ENCODE assay signal across 18 mouse cellular contexts in the genomic region with DNA sequence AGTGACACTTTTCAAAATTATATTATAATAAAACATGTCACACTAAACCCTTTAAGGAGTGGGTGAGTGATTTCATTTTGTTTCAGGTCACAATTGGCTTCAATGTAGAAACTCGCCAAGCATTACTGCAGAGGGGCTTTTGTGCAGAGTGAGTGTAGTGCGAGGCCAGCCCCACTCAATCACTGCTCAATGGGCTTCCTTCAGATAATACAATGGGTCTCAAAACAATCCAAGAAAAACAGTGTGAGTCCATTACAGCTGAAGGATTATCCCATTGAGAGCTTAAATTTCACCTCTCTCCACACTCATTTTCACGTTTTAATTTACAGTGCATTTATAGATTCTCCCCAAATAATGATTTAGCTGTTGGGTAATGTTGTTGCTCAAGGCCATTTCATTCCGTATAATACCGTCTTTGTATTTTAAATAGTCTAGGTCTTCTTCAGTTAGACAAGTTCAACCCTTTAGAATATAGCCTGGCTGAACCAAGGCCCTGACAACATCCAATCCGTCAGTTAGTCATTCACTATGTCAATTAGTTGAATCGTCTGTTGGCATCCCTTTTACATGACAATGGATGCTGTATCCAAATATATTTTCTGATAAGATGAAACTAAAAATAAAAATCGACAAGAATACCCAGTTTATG.
A peak's percentile ranks its signal among the peaks of the same experiment; 100 is the strongest.
DNase-seq lines count a peak whose midpoint lies in the region; ATAC-seq lines count a peak whose summit lies in the region.
"Had no signal": no experiment of that assay in that cellular context is flagged by ENCODE, and none has a peak within 500 bp of the region (broad histone marks: within the 10 kb centered on the region; RNA-seq: fewer than 3 reads in every experiment).

No protein-coding gene starts in this region.

- no peak overlapping the region for H3K9ac ChIP-seq in kidney, embryonic 14.5 days (ENCODE audit: low read depth, low read length)
- H3K9ac ChIP-seq in neural tube, embryonic 12.5 days, result no peak overlapping the region
- H3K9ac ChIP-seq in neural tube, embryonic 15.5 days (replicated peaks), result no peak overlapping the region
- H3K9ac ChIP-seq in embryonic facial prominence, embryonic 14.5 days (ENCODE audit: low read depth, low read length), result no peak overlapping the region
- H3K9ac ChIP-seq in intestine, embryonic 16.5 days (ENCODE audit: low read depth, low read length), result no peak overlapping the region
- H3K9ac ChIP-seq: hindbrain, embryonic 13.5 days had no signal

- H3K27ac ChIP-seq in kidney, embryonic 14.5 days (ENCODE audit: low read depth, low read length), result no peak overlapping the region
- H3K27ac ChIP-seq in neural tube, embryonic 12.5 days, result no peak overlapping the region
- no peak overlapping the region for H3K27ac ChIP-seq in neural tube, embryonic 15.5 days (replicated peaks)
- H3K27ac ChIP-seq in embryonic facial prominence, embryonic 14.5 days (replicated peaks; ENCODE audit: low read depth, low read length), result no peak overlapping the region
- no peak overlapping the region for H3K27ac ChIP-seq in intestine, embryonic 16.5 days (ENCODE audit: low read length)
- H3K27ac ChIP-seq: hindbrain, embryonic 13.5 days had no signal

- no peak for DNase-seq in kidney, adult 18-20 months
- DNase-seq in embryonic facial prominence, embryonic 14.5 days (ENCODE audit: low spot score), result peak; percentile 40
- DNase-seq in heart, adult 18-20 months, result no peak
- DNase-seq: adrenal gland, adult 2 months; cerebellum, postnatal 10 days; gastrocnemius, postnatal 14 days; lung, adult 18-20 months; lung, postnatal 14 days; thymus, postnatal 14 days had no signal

- H3K36me3 ChIP-seq in kidney, embryonic 14.5 days (ENCODE audit: control insufficient read depth, insufficient read depth, low read length), result no peaks in the 10 kb centered on the region
- no peaks in the 10 kb centered on the region for H3K36me3 ChIP-seq in neural tube, embryonic 12.5 days
- H3K36me3 ChIP-seq in neural tube, embryonic 15.5 days, result no peaks in the 10 kb centered on the region
- no peaks in the 10 kb centered on the region for H3K36me3 ChIP-seq in embryonic facial prominence, embryonic 14.5 days (ENCODE audit: control insufficient read depth, insufficient read depth, low read length)
- no peaks in the 10 kb centered on the region for H3K36me3 ChIP-seq in intestine, embryonic 16.5 days (ENCODE audit: control insufficient read depth, insufficient read depth, low read length)
- H3K36me3 ChIP-seq: hindbrain, embryonic 13.5 days had no signal

- H3K27me3 ChIP-seq in kidney, embryonic 14.5 days (ENCODE audit: control insufficient read depth, insufficient read depth, low read length), result no peaks in the 10 kb centered on the region
- no peaks in the 10 kb centered on the region for H3K27me3 ChIP-seq in neural tube, embryonic 12.5 days (replicated peaks)
- no peaks in the 10 kb centered on the region for H3K27me3 ChIP-seq in neural tube, embryonic 15.5 days (replicated peaks)
- H3K27me3 ChIP-seq in embryonic facial prominence, embryonic 14.5 days (replicated peaks; ENCODE audit: control insufficient read depth, insufficient read depth, low read length), result no peaks in the 10 kb centered on the region
- no peaks in the 10 kb centered on the region for H3K27me3 ChIP-seq in intestine, embryonic 16.5 days (replicated peaks; ENCODE audit: control insufficient read depth, insufficient read depth, low read length)
- H3K27me3 ChIP-seq: hindbrain, embryonic 13.5 days; megakaryocyte, embryonic 14.5 days had no signal

- no peak overlapping the region for H3K4me2 ChIP-seq in kidney, embryonic 14.5 days (replicated peaks; ENCODE audit: low read depth, low read length)
- H3K4me2 ChIP-seq in neural tube, embryonic 12.5 days (replicated peaks), result no peak overlapping the region
- no peak overlapping the region for H3K4me2 ChIP-seq in neural tube, embryonic 15.5 days
- no peak overlapping the region for H3K4me2 ChIP-seq in embryonic facial prominence, embryonic 14.5 days (ENCODE audit: low read depth, low read length)
- no peak overlapping the region for H3K4me2 ChIP-seq in intestine, embryonic 16.5 days (ENCODE audit: low read depth, low read length)
- H3K4me2 ChIP-seq: hindbrain, embryonic 13.5 days; liver, embryonic 11.5 days had no signal

- no peaks in the 10 kb centered on the region for H3K9me3 ChIP-seq in kidney, embryonic 14.5 days (ENCODE audit: control insufficient read depth, low read length)
- H3K9me3 ChIP-seq in neural tube, embryonic 12.5 days, result no peaks in the 10 kb centered on the region
- H3K9me3 ChIP-seq in neural tube, embryonic 15.5 days (replicated peaks), result no peaks in the 10 kb centered on the region
- no peaks in the 10 kb centered on the region for H3K9me3 ChIP-seq in embryonic facial prominence, embryonic 14.5 days (ENCODE audit: control insufficient read depth, low read length)
- no peaks in the 10 kb centered on the region for H3K9me3 ChIP-seq in intestine, embryonic 16.5 days (ENCODE audit: control insufficient read depth, low read length)
- H3K9me3 ChIP-seq: hindbrain, embryonic 13.5 days; megakaryocyte, embryonic 14.5 days had no signal

- WGBS in kidney, embryonic 14.5 days, result 42% methylated on average over 8 of the region's 8 CpGs
- 25% methylated on average over 8 of the region's 8 CpGs for WGBS in neural tube, embryonic 12.5 days
- 17% methylated on average over 8 of the region's 8 CpGs for WGBS in neural tube, embryonic 15.5 days
- WGBS in embryonic facial prominence, embryonic 14.5 days, result 52% methylated on average over 8 of the region's 8 CpGs
- 74% methylated on average over 8 of the region's 8 CpGs for WGBS in intestine, embryonic 16.5 days

- H3K4me1 ChIP-seq in kidney, embryonic 14.5 days (ENCODE audit: control insufficient read depth, insufficient read depth, low read length), result no peaks in the 10 kb centered on the region
- H3K4me1 ChIP-seq in neural tube, embryonic 12.5 days, result no peaks in the 10 kb centered on the region
- no peaks in the 10 kb centered on the region for H3K4me1 ChIP-seq in neural tube, embryonic 15.5 days
- H3K4me1 ChIP-seq in embryonic facial prominence, embryonic 14.5 days (ENCODE audit: control insufficient read depth, insufficient read depth, low read length), result no peaks in the 10 kb centered on the region
- no peaks in the 10 kb centered on the region for H3K4me1 ChIP-seq in intestine, embryonic 16.5 days (ENCODE audit: control insufficient read depth, insufficient read depth, low read length)
- H3K4me1 ChIP-seq: hindbrain, embryonic 13.5 days; megakaryocyte, embryonic 14.5 days had no signal

- ATAC-seq in kidney, embryonic 14.5 days (ENCODE audit: low FRiP score, low TSS enrichment), result peak; percentile 92
- peak; percentile 56; the same call in 1 of the 2 replicates for ATAC-seq in neural tube, embryonic 12.5 days (ENCODE audit: low FRiP score, low read depth)
- ATAC-seq in neural tube, embryonic 15.5 days (ENCODE audit: low FRiP score), result no peak
- ATAC-seq in embryonic facial prominence, embryonic 14.5 days (ENCODE audit: low read depth), result peak; percentile 85; the same call in 1 of the 2 replicates
- ATAC-seq in intestine, embryonic 16.5 days, result no peak
- ATAC-seq: intestine, postnatal 0 days had no signal

- H3K4me3 ChIP-seq in kidney, embryonic 14.5 days (ENCODE audit: low read length), result no peak overlapping the region
- H3K4me3 ChIP-seq in neural tube, embryonic 12.5 days, result no peak overlapping the region
- no peak overlapping the region for H3K4me3 ChIP-seq in neural tube, embryonic 15.5 days (replicated peaks)
- H3K4me3 ChIP-seq in embryonic facial prominence, embryonic 14.5 days (ENCODE audit: low read depth, low read length), result no peak overlapping the region
- H3K4me3 ChIP-seq in intestine, embryonic 16.5 days (ENCODE audit: low read length), result no peak overlapping the region
- H3K4me3 ChIP-seq: erythroblast, embryonic 14.5 days; hindbrain, embryonic 13.5 days; megakaryocyte, embryonic 14.5 days had no signal

Comparison
In these comparisons a context has a peak if more than half of its experiments do, and no peak if none do; other contexts are left out.
1. ATAC-seq: peak in kidney, embryonic 14.5 days (single experiment), neural tube, embryonic 12.5 days (single experiment) and embryonic facial prominence, embryonic 14.5 days (single experiment); none in neural tube, embryonic 15.5 days (single experiment) and intestine, embryonic 16.5 days (single experiment).